Mouse (Mus musculus) lung, adult 2 months (tissue): Measurements from ENCODE around the gene Zfp819.

ENCODE experiments used
- CTCF ChIP-seq: fragments of 200-500 bp; IDR thresholded peaks from 2 replicates; pipeline ENCODE4 v1.5.1; 2011; ENCODE audit warnings: mild to moderate bottlenecking, low read length, control low read depth; ENCODE audit not compliant: insufficient read depth
- POLR2A ChIP-seq: fragments of 200-500 bp; IDR thresholded peaks from 2 replicates; pipeline ENCODE4 v1.6.1; 2011; ENCODE audit warnings: low read depth, mild to moderate bottlenecking, control low read depth, low read length, borderline replicate concordance; ENCODE audit errors: extremely low read depth

GRCm38 (mm10) chr7:43584790-43585189 is 22.2 kb upstream of the Zfp819 start:
- TF ChIP-seq POLR2A (no peak), CTCF (no peak)
